Mouse (Mus musculus) frontal cortex, adult 2 months (tissue): ENCODE results near the gene Atm. TPM values are rescaled to one million over a fixed set of nuclear protein-coding genes. Genes with fewer than 3 reads are reported as not detected.

Experiments
- DNase-seq, 2 experiments: peaks; one replicate each; pipeline ENCODE4 v3.0.0; 2022; ENCODE audit warnings: low spot score in 1 of 2; ENCODE audit errors: extremely low spot score in 1 of 2
- polyA plus RNA-seq: library from polyadenylated mRNA; depleted of rRNA; stranded (reverse); fragments of >200 nt; gene quantifications from 2 replicates; pipeline ENCODE4 v1.2.3, GENCODE M21; 2012; rRNA removed

Atm gene
- 5.9 and 9.5 TPM in 2 replicates for polyA plus RNA-seq

DNA sequence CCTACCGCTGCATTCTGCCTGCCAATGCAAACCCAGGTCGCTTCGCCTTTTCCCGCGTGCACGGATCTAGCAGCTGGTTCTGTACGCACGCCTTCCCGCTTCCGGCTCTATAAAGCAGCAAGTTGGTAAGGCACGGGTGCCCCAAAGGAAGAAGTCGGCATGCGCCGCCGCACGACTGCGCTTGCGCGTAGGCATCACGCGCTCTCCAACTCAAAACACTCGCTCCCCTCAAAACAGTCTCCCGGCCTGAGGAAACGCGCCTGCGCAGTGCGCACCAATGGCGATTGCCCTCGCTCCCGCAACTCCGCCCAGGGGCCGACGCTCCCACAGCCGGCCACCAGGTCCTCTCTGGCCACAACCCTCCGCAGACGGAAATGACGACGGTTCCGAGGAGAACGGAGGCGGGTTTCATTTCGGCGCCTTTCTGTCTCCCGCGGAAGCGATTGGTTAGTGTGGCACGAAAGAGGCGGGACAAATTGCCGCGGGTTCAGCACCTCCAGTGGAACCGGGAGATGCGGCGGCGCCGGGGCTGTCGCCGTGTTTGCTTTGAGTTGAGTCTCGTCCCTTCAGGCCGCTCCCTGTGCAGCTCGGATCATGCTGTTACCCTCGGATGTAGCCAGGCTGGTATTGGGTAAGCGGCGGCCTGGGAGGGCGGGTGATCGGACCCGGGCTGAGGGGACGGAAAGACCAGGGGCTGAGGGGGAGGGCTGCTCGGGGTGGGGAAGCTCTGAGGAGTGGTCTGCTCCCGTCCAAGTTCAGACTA, at the start of gene Atm, which contains the start of gene Npat:
Gene Atm, minus strand, starts transcription at position 183 of the 763 bp plus-strand sequence.
Gene Npat, plus strand, starts transcription at position 490 of the 763 bp plus-strand sequence.
- DNase-seq = peak; percentile 99 to 100

DNA sequence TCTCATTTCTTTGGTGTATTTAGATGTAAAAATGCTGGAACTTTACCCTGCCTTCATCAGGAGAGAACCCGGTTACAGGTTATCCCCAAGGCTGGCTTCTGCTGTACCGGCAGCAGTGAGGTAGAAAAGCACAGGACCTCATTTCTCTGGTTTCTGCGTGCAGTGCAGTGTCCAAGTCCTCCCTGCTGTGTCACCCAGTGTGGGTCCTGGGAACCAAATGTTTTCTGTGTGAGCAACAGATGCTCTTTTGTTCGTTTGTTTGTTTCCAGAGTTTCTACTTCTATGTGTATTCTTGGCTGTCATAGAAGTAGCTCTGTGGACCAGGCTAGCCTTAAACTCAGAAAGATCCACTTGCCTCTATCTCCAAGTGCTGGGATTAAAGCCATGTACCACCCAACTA, 45.3 kb upstream of the Atm start:
- no peak for DNase-seq

DNA sequence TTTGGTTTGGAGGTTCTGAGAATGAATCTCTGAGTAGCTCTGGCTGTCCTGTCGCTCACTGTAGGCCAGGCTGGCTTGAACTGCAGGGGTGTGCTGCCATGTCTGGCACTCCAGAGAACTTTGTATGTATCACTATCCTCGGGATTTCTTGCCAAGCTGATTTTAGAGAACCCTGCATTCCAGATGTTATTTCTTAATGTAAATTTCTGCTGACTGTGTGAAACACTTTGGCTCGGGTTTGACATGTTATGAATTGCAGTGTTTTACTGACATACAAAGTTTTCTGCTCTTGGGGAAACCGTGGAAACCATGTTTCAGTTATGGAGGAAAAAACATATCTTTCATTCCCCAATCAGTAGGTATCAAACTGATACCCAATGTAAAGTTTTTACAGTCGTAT, 39.2 kb upstream of the Atm start:
- no peak for DNase-seq

DNA sequence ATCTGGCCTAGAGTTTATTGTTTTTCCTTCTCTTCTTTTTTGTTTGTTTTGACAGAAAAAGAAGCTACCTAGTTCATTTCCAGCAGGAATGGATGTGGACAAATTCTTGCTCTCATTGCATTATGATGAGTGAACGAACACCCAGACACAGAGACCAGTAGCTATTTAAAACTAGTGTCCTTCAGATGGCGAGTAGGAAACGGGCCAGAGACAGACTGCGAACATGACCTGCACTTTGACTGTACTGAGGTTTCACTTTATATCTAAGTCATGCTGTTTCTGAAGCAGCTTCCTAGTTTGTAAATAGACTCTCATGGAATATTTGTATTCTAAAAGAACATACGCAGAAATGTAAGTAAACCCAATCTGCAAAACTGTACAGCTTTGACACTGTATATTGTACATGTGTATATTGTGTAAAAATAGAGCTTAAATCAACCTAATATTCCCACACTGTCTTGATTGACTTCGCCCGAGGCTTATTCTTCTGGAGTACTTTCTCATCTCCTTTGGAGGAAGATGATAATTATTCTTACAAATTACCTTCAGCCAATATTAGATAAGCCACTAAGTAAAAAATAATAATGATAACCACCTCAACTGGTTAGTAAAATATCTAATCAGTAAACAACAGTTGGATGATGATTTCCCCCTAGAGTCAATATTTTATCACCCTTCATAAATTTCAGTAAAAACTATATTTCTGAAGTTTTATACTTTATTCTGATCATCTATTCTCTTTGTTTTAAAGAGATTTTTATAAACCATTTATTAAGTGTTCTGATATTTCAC, 36.2 kb upstream of the Atm start:
- no peak for DNase-seq

DNA sequence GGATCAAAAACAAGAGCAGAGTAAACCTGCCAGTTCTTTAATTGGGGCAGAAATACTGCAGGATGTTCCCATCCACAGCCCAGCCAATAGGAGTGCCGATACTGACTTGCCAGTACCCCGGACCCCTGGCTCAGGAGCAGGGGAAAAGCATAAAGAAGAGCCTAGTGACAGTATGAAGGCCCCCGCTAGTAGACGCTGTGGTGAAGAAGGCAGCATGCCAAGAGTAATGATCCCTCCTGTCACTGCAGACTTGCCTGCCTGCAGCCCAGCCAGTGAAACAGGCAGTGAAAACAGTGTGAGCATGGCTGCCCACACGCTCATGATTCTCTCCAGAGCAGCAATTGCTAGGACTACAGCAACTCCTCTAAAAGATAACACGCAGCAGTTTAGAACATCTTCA, 34.1 kb upstream of the Atm start:
- peak in 1 of 2 experiments; percentile 45 for DNase-seq

DNA sequence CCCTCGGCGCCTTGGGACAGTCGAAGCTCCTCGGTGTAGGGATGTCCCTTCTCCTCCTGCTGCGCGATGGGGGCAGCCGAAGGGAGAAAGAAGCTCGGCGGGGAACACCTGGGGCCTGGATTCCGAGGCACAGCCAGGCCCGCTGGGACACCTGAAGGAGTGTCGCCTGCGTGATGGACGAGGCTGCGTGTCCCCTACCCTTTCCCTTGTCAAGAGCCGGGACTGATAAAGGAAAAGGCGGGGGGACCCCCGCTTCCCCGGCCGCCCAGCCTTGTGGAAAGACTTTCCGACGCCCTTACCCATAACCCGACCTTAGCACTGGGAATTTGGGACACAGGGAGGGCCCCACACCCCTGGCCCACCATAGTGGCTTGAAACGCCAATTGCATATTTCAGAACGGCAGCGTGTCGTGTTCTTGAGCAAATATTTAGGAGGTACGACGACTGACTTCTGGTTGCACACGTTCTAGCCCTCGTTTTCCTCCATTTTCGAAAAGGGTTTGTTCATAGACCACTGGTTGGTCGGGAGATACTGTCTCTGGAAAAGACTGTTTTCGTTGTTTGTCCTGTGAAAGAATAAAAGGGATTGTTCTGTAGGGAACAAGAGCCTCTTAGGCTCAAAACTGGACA, 911 bp upstream of the Atm start:
- DNase-seq = peak; percentile 2 to 8

DNA sequence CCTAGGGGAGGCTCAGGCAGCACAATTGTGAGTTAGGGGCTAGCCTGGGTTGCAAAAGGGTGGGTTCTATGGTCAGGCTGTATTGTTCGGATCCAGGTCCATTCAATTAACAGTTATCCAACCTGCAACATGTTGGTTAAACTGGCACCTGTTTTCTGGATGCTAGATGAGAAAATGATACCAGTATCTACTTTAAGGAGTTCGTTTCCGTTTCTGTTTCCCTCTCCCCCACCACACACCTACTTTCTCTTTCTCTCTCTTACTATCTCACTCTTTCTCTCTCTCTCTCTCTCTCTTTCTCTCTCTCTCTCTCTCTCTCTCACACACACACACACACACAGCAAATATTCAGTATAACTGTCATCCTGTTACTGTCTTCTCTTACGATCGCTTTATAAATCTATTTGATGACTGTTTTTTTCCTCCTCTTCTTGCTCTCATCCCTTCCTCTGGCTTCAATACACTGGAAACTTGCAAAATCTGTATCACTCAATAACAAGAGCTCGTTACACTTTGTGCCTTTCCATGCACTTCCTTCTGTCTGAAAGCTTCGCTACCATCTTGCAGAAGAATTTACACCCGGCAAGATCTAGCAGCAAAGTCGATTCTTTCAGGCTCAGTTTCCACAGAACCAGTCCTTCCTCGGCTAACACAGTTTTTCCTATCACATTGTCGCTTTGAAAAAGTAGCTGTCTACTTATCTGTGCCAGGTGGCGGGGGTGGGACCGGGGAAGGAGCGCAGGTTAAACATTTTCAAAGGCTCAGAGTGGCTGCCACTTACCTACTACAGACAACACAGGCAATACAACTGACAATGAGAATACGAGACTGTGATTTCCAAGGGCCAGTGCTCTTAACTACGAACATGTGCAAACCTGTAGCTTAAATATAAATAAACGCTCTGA, 872 bp downstream of the Atm start:
- peak in 1 of 2 experiments; percentile 9 for DNase-seq

DNA sequence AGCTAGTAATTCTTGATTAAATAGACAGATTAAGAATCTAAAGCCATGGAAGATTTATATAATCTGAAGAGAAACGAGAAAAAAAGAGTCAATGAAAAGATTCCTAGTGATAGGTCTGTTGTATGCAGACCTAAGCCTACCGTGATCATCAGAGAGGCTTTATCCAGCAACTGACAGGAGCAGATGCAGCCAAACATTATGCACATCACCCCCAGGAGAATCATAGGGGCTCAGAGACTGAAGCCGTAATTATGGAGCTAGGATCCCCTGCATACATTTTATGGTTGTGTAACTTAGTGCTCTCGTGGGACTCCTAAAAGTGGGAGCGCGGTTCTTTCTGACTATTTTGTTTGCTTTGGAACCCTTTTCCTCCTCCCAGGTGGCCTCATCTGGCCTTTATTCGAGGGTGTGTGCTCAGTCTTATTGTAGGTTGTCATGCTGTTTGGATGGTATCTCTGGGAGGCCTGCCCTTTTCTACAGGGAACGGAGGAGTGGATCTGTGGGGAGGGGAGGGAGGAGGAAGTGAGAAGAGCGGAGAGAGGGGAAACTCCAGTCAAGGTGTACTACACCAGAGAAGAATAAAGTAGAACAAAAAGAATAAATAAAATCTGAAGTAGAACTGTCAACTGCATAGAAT, 19.0 kb downstream of the Atm start:
- DNase-seq = no peak

DNA sequence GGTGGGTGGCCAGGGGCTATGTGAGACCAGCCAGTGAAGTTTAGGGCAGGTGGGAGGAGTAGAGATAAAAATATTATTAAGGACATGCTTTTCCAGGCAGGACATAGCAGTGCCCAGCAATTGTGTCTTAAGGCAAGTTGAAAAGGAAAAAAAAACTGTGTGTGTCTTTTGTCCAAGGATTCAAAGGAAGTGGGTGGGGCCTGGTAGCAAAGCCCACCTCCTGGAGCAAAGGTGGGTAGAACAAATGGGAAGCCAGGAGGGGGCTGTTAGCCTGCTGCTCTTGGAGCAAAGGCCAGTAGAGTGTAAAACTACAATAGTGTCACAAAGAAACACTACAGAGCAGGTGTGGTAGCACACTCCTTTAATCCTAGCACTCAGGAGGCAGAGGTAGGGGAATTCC, 22.4 kb downstream of the Atm start:
- DNase-seq = no peak

DNA sequence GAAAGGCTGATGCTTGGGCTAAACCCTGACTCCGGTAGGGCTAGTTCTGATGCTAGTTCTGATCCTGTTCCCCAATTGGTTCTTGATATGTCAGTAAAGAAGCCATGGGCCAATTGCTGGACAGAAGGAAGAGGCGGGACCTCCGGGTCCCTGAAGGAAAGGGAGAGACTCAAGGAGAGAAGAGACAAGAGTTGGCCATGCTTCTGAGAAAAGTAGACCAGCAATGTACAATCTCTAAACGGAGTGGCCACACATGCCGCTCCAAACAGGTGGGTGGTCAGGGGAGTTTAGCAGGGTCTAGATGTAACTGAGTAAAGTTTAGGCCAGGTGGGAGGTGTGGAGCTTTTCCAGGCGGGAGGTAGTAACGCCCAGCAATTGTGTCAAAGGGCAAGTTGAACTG, 28.5 kb downstream of the Atm start:
- DNase-seq = peak in 1 of 2 experiments; percentile 5

DNA sequence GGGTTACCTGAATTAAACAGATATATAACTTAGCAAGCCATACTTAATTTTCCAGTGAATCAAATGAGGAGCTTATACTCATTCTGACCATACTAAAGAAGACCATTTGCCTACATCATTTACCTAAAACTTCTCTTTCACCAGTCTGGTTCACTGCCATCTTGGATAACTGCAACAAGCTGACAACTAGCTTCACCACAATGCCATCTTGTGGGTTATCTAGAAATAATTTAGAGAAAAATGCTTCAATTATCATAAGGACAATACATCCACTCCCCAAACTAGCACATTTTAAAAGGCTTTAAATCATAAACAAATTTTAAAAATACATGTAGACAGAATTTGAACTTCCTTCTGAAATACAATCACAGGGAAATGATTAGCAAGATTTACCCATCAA, 50.7 kb downstream of the Atm start:
- peak in 1 of 2 experiments; percentile 6 for DNase-seq

DNA sequence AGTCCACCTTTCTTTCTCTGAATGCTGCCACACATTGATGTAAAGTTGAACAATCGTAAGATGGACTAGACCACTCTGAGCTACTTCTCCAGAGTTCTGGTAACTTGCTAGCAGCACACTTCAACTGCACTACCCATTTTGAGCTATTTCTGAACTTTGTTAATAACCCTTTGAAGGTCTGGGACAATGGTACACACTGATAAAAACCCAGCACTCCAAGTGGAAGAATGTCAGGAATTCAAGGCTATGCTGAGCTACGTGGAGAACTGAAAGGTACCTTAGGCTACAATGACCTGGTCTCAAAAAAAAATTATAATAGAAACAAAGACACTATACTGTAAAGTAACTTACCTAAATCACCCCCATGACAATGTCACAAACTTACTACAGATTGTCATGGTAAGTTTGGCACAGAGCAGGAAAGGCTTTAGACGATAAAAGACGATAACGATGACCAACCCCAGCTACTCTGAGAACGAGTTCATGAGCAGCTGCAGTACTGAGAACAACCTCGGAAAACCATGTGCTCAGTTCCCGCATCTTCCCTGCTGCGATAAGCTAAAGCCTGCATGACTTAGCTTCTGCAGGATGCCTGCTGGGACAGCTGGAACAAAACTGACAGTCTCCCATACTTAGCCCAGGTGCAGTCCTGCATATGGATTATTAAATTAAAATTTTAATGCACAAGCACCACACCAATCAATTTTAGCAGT, 63.6 kb downstream of the Atm start:
- no peak for DNase-seq

DNA sequence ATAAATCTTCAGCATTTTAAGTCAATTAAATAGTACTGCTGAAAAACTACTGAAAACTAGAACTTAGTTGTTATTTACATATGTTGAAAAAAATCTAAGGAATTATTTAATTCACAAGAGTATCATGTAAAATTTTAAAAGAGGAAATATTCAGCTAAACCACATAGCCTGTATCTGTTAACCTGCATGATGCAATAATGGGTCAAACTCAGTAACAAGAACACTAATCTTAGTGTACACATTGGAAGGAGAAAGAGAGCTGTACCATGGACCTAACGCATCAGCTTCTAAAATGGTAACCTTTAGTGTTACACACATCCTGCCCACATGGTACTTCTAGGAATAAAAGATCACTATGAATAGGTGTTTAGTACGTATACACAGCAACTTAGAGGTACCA, 84.5 kb downstream of the Atm start:
- DNase-seq = no peak

DNA sequence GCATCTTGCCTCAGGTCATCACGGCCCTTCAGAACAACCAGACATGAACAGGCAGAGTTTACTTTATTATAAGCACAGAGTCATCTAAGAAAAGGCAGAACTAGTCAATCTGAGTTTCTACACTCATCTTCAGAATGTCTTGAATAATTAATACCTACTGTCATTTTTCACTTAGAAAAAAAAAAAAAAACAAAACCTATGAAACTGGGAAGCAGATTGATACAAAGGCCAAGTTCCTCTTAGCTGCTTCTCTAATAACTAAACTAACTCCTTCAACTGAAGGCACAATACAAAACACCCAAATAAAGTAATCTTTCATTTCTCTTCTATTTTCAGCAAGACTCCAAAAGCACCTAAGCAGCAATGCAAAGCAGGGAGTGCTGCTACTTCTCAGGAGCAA, 85.9 kb downstream of the Atm start:
- no peak for DNase-seq

DNA sequence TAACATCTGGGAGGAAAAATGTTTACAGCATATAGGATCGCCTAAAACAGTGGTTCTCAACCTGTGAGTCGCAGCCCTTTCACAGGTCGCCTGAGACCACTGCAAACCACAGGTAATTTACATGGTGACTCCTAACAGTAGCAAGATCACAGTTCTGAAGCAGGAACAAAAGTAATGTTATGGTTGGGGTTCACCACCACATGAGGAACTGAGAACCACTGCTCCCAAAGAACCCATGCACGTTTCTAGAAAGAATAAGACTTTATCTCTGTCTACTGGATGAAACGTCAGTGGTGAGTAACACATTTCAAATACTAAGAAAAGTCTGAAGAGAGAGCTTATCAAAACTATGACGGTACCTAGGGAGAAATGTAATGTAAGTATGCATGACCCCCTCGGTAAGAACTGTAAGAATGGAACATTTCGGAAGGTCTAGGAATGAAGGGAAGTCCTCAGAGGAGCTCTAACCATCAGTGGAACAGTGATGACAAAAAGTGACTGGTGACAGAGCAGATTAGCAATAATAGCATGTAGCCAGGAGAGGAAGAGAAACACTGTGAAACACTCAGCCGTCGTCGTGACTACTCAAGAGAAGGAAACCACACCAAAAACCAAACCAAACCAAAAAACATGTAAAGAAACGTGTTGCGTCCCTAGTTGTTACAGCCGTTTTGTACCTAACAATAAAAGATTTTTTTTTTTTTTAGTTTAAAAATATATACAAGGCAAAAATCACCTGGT, 100.5 kb downstream of the Atm start:
- no peak for DNase-seq

DNA sequence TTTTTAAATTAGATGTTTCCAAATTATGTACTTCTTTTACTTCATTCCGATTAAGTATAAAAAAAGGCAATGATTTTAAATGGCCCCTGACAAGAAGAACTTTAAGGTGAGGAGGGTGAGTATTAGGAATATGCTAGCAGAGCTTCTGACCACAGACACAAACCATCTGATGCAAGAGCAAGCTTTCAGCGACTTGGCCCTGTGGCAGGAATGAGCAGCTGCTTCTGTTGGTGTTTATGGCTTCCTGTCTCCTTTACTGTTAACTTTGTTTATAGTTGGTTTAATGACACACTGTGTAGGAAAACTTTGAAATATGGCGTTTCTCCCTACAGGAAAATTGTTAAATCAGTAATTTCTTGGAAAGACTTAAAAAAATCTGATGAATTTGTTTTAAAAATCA, 108.9 kb downstream of the Atm start:
- DNase-seq = no peak

DNA sequence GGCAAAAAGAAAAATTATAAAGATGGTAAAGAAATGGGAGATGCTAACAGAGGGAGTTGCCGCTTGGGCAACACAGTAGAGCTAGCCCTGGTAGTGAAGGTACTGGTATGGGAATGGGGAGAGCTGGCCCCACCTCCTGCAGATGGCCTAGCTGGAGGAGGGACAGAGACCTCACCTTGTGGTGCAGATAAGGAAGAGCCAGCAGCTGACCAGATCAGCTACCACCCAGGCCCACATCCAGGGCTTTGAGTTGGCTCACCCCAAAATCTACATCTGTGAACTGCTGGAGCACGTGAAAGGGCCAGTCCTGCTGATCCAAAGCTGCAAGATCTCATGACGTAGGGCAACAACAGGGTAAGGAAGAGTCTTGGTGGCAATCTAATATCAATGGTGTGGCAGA, 109.8 kb downstream of the Atm start:
- no peak for DNase-seq

DNA sequence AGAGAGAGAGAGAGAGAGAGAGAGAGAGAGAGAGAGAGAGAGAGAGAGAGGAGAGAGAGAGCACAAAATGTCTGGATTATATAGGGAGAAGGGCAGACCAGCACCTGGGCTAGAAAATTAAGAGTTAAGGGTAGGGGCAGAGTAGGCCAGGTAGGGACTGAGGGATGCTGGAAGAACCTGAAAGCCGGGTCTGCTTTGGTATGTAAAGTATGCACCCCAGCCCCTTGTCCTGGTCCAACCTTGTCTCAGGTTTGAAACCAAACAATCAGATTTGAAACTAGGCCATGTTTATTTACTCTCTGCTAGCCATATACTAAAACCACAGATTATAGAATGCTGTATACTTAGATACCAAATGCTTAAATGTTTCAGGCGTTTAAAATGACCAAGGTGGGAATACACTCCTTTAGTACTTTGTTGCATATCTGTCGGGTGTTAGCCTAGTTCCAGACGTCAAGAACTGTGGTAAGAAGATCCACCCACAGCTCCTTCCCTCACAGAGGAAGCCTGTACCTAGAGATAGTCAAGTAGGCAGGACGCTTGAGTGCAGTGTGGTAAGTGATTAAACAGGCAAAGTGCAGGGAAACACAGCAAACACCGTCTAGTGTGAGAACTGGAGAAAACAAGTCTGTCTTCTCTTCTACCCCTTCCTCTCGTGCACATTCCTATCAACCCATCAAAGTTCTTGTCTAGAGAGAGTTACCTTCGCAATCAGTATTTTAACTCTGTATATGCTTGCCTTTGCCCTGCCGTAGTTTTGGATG, 114.2 kb downstream of the Atm start:
- peak in 1 of 2 experiments; percentile 19 for DNase-seq
